9 mouse cellular contexts compared by ENCODE assay signal in the genomic region with DNA sequence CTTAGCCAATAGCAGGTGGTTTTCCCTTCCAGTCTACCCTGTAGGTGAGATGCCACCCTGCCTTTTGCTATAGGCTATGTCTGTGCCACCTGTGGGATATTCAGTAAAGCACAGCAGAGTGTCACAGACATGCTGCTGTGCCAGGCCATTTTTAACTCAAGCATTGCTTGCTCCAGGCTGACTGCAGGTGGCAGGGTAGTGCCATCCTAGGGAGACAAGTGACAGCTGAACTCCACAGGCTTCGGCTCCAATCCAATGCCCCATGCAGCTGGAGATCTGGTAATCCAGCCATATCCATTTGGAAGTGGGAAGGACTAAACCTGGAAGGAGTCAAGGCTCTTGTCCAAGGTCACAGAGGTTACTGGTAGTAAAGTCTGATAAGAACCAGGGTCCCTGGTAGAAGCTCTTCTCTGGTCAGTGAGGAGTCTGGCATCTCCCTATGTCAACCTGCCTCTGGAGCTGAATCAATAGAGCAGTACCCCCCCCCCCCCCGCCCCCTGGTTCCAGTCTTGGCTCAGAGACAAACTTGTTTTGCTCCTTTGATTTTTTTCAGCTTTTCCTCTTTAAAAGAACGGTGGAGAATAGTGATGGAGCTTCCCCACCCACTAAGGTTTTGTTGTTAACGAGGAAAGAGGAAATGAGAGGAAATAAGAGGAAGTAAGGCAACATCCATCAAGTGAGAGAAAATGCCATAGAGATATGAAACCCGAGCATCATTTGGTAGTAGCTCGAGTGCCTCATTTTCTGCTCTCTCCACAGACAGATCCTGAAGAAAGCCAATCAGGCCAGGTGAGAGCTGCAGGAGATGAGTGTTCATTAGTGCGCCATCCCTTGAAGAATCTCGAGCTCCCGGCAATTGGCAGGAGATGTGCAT.
DNase-seq lines count a peak whose midpoint lies in the region; ATAC-seq and TF ChIP-seq lines count a peak whose summit lies in the region.
"Had no signal": no experiment of that assay in that cellular context is flagged by ENCODE, and none has a peak within 500 bp of the region (broad histone marks: within the 10 kb centered on the region; RNA-seq: fewer than 3 reads in every experiment).

No protein-coding gene starts in this region.

- peak; percentile 53 for TF ChIP-seq CTCF in liver, adult 2 months (IDR thresholded peaks at IDR 0.05; ENCODE audit: low read depth, low read length)

- no peak overlapping the region for H3K9ac ChIP-seq in liver, adult 2 months (ENCODE audit: low read depth, low read length)
- H3K9ac ChIP-seq in liver, embryonic 11.5 days (ENCODE audit: low read depth, low read length) = no peak overlapping the region
- H3K9ac ChIP-seq: stomach, embryonic 15.5 days had no signal

- no peaks in the 10 kb centered on the region for H3K4me1 ChIP-seq in liver, adult 2 months (ENCODE audit: control insufficient read depth, insufficient read depth, low read length)
- no peaks in the 10 kb centered on the region for H3K4me1 ChIP-seq in liver, embryonic 11.5 days (replicated peaks; ENCODE audit: control insufficient read depth, insufficient read depth, low read length)
- H3K4me1 ChIP-seq: stomach, embryonic 15.5 days had no signal

- H3K4me2 ChIP-seq in liver, embryonic 11.5 days = no peak overlapping the region
- H3K4me2 ChIP-seq: stomach, embryonic 15.5 days had no signal

- no peak overlapping the region for H3K4me3 ChIP-seq in liver, adult 2 months (ENCODE audit: insufficient read depth, low read depth, low read length)
- H3K4me3 ChIP-seq in liver, embryonic 11.5 days (ENCODE audit: low read depth, low read length) = no peak overlapping the region
- H3K4me3 ChIP-seq: stomach, embryonic 15.5 days had no signal

- intact Hi-C loops in heart, postnatal 10 days (cut with DNase I) = loop anchor here (2.0 to 10.0 kb wide), 5 partner anchors 277 to 816 kb away; a partner anchor contains a TSS

- 53% methylated on average over 9 of the region's 9 CpGs for WGBS in liver, adult 2 months
- WGBS in liver, embryonic 11.5 days = 57% methylated on average over 9 of the region's 9 CpGs

- no peak for DNase-seq in liver, adult 2 months (ENCODE audit: extremely low read depth, low read depth, low spot score)
- no peak for DNase-seq in liver, embryonic 11.5 days (ENCODE audit: low spot score)
- peak; percentile 27 for DNase-seq in adipocyte (ENCODE audit: low spot score)
- DNase-seq in cerebellum, postnatal 4 days (ENCODE audit: low spot score in 2 of 2) = peak; percentile 44 to 84
- peak; percentile 59 to 68 for DNase-seq in heart, postnatal 10 days
- peak; percentile 41 for DNase-seq in layer of hippocampus, adult 9-11 months
- DNase-seq in urinary bladder, postnatal 25 days (ENCODE audit: low spot score) = peak; percentile 8

- no peak overlapping the region for H3K27ac ChIP-seq in liver, adult 2 months (replicated peaks; ENCODE audit: insufficient read depth, low read depth, low read length)
- no peak overlapping the region for H3K27ac ChIP-seq in liver, embryonic 11.5 days (ENCODE audit: low read depth, low read length)
- H3K27ac ChIP-seq: stomach, embryonic 15.5 days had no signal

- H3K27me3 ChIP-seq in liver, adult 2 months (ENCODE audit: control insufficient read depth, insufficient read depth, low read length) = no peaks in the 10 kb centered on the region
- no peaks in the 10 kb centered on the region for H3K27me3 ChIP-seq in liver, embryonic 11.5 days (replicated peaks; ENCODE audit: control insufficient read depth, insufficient read depth, low read length)
- H3K27me3 ChIP-seq: stomach, embryonic 15.5 days had no signal

- TF ChIP-seq POLR2A in liver, adult 2 months (IDR thresholded peaks at IDR 0.05; ENCODE audit: extremely low read depth, insufficient read depth, low read length) = no peak

- H3K36me3 ChIP-seq in liver, adult 2 months (ENCODE audit: control insufficient read depth, insufficient read depth, low read length) = no peaks in the 10 kb centered on the region
- no peaks in the 10 kb centered on the region for H3K36me3 ChIP-seq in liver, embryonic 11.5 days (ENCODE audit: control insufficient read depth, insufficient read depth, low read length)
- H3K36me3 ChIP-seq: stomach, embryonic 15.5 days had no signal

- ATAC-seq in liver, embryonic 11.5 days (replicated peaks; ENCODE audit: low FRiP score) = no peak
- peak; percentile 71 for ATAC-seq in monocyte, adult 5-6 weeks (replicated peaks; ENCODE audit: insufficient number of reproducible peaks, low FRiP score, low TSS enrichment, poor library complexity, severe bottlenecking)

- H3K79me2 ChIP-seq in liver, adult 2 months (ENCODE audit: control insufficient read depth, insufficient read depth, low read length) = no peaks in the 10 kb centered on the region

- H3K9me3 ChIP-seq in liver, embryonic 11.5 days (ENCODE audit: control insufficient read depth, low read length) = no peaks in the 10 kb centered on the region
- H3K9me3 ChIP-seq: stomach, embryonic 15.5 days had no signal

Comparison
In these comparisons a context has a peak if more than half of its experiments do, and no peak if none do; other contexts are left out.
1. DNase-seq: peak in adipocyte (single experiment), cerebellum, postnatal 4 days (2 of 2), heart, postnatal 10 days (2 of 2), layer of hippocampus, adult 9-11 months (single experiment) and urinary bladder, postnatal 25 days (single experiment); none in liver, adult 2 months (single experiment) and liver, embryonic 11.5 days (single experiment).